Mouse (Mus musculus) heart, postnatal 36 days (tissue): ENCODE measurements at regions not wholly inside any gene's neighbourhood (a gene's known extent, or its start where the extent isn't known, plus 50 kb on each side); places are given as distances from the start of the nearest gene placed in this dataset.

Source experiments
- DNase-seq, 2 experiments: peaks; one replicate each; pipeline ENCODE4 v3.0.0; 2021 to 2022
- intact Hi-C: fragments of 180-260 bp; cut with DNase I; formaldehyde crosslinking; loops from one replicate; pipeline ENCODE4 v1.15.1; 2025

GRCm38 (mm10) chr4:134990651-134991050 is 60.0 kb downstream of the Syf2 start:
- intact Hi-C loops = no loop called here
- no peak for DNase-seq

- intact Hi-C loops = no loop called here
These were observed 62.9 kb downstream of the Syf2 start for GRCm38 (mm10) chr4:134993526-134994122.

DNA sequence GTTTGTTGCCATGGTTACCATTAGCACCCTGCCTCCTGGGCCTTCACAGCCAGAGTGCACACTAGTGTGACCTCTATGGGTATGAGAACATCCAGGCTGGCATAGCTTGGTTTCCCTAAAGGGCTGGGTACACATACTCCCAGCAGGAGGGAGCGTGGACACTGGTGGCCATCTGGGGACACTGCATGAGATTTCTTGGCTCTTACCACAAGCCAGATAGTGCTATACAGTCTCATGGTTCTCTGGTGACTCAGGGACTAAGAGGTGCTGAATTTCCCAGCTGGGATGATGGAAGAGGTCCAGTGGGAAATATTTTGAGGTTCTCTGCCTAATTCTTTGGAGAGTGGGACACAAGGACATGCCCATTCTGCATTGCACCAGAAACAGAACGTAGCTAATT is 63.5 kb downstream of the Syf2 start:
- peak in 1 of 2 experiments; percentile 14 for DNase-seq

More at GRCm38 (mm10) chr4:134993526-134994122, 62.9 kb downstream of the Syf2 start:
- no peak for DNase-seq

GRCm38 (mm10) chr4:134994648-134995047 is 64.0 kb downstream of the Syf2 start:
- intact Hi-C loops = no loop called here
- no peak for DNase-seq

More for the DNA sequence above, 63.5 kb downstream of the Syf2 start:
- intact Hi-C loops = no loop called here

DNA sequence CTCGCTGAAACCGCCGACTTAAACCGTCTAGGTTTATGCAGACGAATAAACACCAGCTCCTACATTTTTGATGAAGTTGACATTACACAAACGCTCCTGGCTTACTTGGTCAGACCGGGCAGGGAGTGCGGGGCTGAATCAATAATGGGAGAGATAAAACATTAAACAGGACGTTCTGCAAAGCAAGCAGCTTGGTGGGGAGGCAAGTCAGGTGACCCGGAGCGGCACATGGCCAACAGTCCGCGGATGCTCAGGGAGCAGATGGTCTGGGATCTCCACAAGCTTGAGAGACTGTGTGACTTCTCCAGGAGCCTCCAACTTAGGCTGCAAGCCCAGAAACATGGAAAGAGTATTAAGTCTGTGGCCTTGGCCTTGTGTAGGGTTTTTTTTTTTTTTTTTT is 64.4 kb downstream of the Syf2 start:
- DNase-seq = peak; percentile 32 to 35
- intact Hi-C loops = no loop called here

DNA sequence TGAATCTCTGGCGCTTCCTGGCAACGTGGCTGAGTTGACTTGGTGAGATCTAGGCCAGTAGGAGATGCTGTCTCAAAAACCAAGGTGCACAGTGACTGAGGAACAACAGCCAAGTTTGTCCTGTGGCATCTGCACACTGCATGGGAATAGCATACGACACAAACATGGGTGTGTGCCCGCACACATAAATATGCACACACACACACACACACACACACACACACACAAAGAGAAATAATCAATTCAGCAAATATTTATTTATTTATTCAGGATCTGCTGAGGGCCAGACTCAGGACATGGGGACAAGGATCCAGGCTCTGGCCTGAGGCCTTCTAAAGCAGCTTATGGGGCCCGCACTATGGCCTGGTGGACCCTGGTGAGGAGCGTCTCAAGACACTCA is 65.4 kb downstream of the Syf2 start:
- intact Hi-C loops = no loop called here
- DNase-seq = no peak

DNA sequence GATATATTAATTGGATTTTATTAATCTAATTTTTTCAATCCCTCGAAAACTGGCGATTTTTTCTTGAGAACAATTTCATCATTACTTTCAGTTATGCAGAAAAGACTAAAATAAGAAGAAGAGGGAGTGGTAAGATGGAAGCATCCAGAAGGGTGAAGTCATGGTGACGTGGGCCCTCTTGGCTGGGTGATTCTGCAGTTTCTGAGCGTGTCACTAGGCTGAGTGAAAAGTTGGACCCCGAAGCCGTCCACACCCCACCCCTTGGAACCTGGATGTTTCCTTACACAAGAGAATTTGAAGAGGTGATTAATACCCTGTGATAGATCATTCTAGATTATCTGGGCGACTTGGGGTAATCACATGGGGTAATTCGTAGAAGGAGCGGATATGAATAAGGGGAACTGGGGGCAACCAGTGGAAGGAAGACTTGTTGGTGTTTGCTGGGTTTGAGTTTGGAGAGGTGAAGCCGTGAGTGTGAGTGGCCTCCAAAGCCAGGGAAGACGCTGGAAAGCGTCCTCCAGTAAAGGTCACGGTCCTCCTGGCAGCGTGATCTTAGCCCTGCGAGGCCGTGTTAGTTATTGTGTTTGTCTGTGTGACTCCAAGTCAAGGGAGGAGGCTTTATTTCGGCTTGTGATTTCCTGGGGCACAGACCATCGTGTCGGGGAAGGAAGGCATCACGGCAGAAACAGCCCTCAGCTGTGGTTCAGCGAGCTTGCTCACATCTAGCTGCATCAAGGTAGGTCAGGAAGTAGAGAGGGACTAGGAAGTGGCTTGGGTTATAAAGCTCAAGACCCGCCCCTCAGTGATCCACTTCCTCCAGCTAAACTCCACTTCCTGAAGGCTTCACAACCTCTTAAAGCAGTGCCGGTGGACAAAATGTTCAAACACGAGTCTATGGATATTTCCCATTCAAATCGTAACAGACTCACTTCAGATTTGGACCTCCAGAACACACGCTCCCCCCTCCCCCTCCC is 67.0 kb downstream of the Syf2 start:
- DNase-seq = peak in 1 of 2 experiments; percentile 6
- intact Hi-C loops = no loop called here

DNA sequence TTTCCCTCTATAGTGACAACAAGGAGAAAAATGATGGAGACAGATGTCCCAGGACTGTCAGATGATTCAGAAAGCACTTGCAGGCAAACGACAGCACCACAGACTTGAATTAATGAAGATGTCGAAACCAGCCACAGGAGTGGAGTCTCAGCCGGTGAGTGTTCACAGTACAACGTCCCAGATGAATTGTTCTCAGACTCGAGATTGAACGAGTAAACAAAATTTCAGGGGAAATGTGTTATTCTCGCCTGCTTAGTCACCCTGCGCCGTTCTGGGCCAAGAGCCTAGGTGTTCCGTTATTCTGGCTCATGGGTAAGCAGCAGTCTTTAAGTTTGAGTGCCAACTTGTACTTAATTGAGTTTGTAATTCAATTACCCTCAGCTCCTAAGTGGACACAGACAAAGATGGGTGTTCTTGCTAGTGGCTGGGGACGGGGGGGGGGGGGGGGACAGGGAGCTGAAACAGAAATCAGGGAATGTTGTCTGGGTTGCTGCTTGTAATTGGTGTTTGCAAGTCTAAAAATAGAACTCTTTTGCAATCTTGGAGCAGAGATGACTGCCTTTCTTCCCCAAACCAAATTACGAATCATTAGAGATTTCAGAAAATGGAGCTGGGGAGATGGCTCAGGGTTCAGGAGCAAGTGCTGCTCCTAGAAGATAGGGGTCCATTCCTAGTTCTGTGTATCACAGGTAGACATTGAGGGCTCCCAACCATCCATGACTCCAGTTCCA is 68.4 kb downstream of the Syf2 start:
- DNase-seq = peak; percentile 20 to 33
- intact Hi-C loops = no loop called here

- peak in 1 of 2 experiments; percentile 6 for DNase-seq
- intact Hi-C loops = no loop called here
These were observed 71.6 kb downstream of the Syf2 start for GRCm38 (mm10) chr4:135002091-135002925.

DNA sequence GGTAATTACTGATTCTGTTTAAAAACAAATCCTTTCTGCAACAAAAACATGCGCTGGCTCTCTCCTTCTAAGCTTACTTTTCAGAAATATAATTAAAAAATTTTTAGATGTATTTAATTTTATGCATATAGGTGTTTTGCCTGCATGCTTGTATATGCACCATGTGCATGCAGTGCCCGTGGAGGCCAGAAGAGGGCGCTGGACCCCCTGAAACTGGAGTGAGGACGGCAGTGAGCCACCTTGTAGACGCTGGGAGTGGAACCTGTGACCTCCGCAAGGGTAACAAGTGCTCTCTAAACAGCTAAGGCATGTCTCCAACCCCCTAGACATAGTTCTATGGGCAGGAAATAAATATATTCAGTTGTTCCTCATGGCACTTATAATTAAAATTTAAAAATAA is 80.7 kb downstream of the Syf2 start:
- intact Hi-C loops = no loop called here
- no peak for DNase-seq

GRCm38 (mm10) chr4:135012945-135013344 is 82.2 kb downstream of the Syf2 start:
- intact Hi-C loops = no loop called here
- no peak for DNase-seq

DNA sequence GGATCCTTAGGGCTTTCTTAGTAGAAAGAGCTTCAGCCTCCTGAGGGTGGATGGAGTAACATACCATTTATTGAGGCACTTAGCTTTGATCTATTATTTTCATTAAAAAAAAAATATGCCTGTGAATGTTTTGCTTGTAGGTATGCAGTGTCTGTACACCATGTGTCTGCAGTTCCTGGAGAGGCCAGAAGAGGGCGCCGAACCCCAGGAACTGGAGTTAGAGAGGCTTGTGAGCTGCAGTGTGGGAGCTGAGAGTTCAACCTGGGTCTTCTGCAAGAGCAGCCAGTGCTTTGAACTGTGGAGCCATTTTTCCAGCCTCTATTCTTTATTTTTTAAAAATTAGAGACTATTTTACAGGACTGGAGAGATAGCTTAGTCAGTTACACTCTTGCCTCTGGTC is 83.2 kb downstream of the Syf2 start:
- intact Hi-C loops = no loop called here
- DNase-seq = no peak

DNA sequence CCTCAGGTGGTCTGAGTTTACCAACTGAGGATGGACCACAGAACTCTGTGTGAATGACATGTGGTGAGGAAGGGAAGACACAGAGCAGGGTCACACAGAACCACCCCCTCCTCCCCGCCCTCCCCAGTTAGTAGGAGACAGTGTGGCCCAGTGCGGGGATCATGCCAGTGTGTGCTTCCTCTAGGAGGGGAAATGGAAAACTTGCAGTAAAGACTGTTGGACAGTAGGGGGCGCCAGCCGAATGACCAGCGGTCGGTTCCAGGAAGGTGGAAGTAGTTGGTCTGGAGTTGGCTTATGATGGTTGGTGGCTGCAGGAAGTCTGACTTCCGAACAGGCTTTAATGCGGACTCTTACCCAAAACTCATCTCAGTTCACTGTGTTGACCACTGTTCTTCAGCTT is 87.3 kb downstream of the Syf2 start:
- DNase-seq = peak; percentile 66 to 70
- intact Hi-C loops = loop anchor here (1.0 to 2.0 kb wide), 2 partner anchors 49 to 188 kb away; no protein-coding TSS in a partner anchor

GRCm38 (mm10) chr4:135019120-135019519 is 88.4 kb downstream of the Syf2 start:
- intact Hi-C loops = loop anchor here (2.0 kb wide), 1 partner anchor 48 kb away; no protein-coding TSS in a partner anchor
- no peak for DNase-seq

- DNase-seq = no peak
- intact Hi-C loops = no loop called here
These were observed 89.7 kb downstream of the Syf2 start for GRCm38 (mm10) chr4:135020262-135020991.

- intact Hi-C loops = no loop called here
- no peak for DNase-seq
These were observed 92.5 kb downstream of the Syf2 start for GRCm38 (mm10) chr4:135023200-135023599.

DNA sequence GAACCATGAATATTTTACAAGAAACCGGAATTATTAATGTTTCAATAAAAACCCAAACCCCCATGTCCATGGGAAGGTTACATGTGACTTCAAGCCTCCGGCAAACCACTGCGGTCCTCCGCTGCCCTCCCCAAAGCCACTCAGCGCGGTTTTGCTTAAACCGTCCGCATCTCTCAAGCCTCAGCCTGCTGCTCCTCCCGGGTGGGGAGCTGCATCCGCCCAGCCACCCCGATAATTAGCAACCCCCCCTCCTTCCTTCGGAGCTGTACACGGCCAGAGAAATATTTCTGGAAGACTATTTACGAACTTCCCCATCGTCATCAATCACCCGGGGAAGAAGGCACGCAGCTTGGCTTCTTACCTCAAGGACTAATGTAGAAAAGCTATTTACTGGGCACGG is 94.7 kb upstream of the Runx3 start:
- DNase-seq = no peak
- intact Hi-C loops = no loop called here

GRCm38 (mm10) chr4:135027136-135027535 is 93.3 kb upstream of the Runx3 start:
- intact Hi-C loops = no loop called here
- DNase-seq = no peak

- intact Hi-C loops = no loop called here
- DNase-seq = no peak
These were observed 90.7 kb upstream of the Runx3 start for GRCm38 (mm10) chr4:135029723-135030122.
